Mouse (Mus musculus) thymus, adult 2 months (tissue): ENCODE results near the gene Paqr5.

Experiments
- CTCF ChIP-seq: fragments of 200-500 bp; IDR thresholded peaks from 2 replicates; pipeline ENCODE4 v1.5.1; 2012; ENCODE audit warnings: mild to moderate bottlenecking, control low read depth, low read length, moderate library complexity, borderline replicate concordance; ENCODE audit not compliant: control insufficient read depth, poor library complexity, insufficient read depth; ENCODE audit errors: extremely low read depth
- POLR2A ChIP-seq: fragments of 200-500 bp; IDR thresholded peaks from 2 replicates; pipeline ENCODE4 v1.6.1; 2012; ENCODE audit warnings: mild to moderate bottlenecking, low read length, control low read depth, moderate library complexity; ENCODE audit not compliant: control insufficient read depth, poor library complexity, insufficient read depth; ENCODE audit errors: extremely low read depth

DNA sequence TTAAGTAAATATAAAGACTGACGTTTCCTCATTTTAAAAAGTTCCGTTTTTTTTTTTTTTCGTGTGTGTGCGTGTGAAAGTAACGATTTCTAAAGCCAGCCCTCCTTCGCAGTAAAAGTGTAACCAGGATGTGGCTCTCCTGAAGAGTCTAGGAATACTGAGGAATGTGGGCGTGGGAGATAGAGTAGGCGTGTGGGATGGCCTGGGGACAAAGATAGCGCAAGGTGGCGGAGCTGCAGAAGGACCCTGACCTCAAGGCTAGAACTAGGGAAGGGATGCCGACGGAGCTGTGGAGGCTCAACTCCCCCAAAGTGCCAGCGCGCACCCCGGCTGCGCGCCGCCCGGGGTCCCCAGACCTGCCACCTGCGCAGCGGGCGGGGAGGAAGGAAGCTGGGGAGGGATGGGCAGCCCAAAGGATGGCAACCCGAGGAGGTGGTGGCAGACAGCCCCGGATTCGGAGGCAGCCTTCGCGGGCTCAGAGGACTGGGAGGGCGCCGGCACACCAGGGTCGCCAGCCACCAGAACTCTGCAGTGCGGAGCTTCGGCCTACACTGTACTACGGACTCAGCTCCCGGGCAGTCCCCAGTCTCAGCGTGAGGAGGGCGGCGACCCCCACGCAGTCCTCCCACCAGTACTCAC, 80.6 kb downstream of the Paqr5 start:
- TF ChIP-seq POLR2A = no peak
- TF ChIP-seq CTCF = no peak
